Mouse (Mus musculus) brain, embryonic 18.5 days (tissue): Measurements from ENCODE around the gene Susd1.
A peak's percentile ranks its signal among the peaks of the same experiment; 100 is the strongest.

Experiments
- DNase-seq: peaks from one replicate; pipeline ENCODE4 v3.0.0-alpha.2; 2012; ENCODE audit warnings: low read depth, low spot score

Susd1 gene

GRCm38 (mm10) chr4:59340714-59341113 lies 97.7 kb downstream of the Susd1 start:
- DNase-seq: peak; percentile 54

GRCm38 (mm10) chr4:59340046-59340445 lies 98.4 kb downstream of the Susd1 start:
- DNase-seq: no peak

- DNase-seq: no peak
Measured at GRCm38 (mm10) chr4:59338896-59339535, 99.4 kb downstream of the Susd1 start.

- no peak for DNase-seq
Measured at GRCm38 (mm10) chr4:59337533-59337885, 100.9 kb downstream of the Susd1 start.

GRCm38 (mm10) chr4:59336846-59337532 lies 101.4 kb downstream of the Susd1 start:
- DNase-seq: no peak

GRCm38 (mm10) chr4:59336439-59336809 lies 102.0 kb downstream of the Susd1 start:
- no peak for DNase-seq

- DNase-seq: no peak
Measured at GRCm38 (mm10) chr4:59335616-59336438, 102.6 kb downstream of the Susd1 start.

- DNase-seq: no peak
Measured at GRCm38 (mm10) chr4:59335101-59335500, 103.3 kb downstream of the Susd1 start.

- no peak for DNase-seq
Measured at GRCm38 (mm10) chr4:59334236-59334635, 104.2 kb downstream of the Susd1 start.

- DNase-seq: no peak
Measured at GRCm38 (mm10) chr4:59333424-59333895, 105.0 kb downstream of the Susd1 start.

GRCm38 (mm10) chr4:59332691-59333423 lies 105.6 kb downstream of the Susd1 start:
- DNase-seq: no peak

- no peak for DNase-seq
Measured at GRCm38 (mm10) chr4:59332089-59332488, 106.3 kb downstream of the Susd1 start.

GRCm38 (mm10) chr4:59331633-59332032 lies 106.8 kb downstream of the Susd1 start:
- DNase-seq: no peak

- DNase-seq: no peak
Measured at GRCm38 (mm10) chr4:59330961-59331604, 107.3 kb downstream of the Susd1 start.

- DNase-seq: no peak
Measured at GRCm38 (mm10) chr4:59329461-59330304, 108.8 kb downstream of the Susd1 start.

GRCm38 (mm10) chr4:59328821-59329220 lies 109.6 kb downstream of the Susd1 start:
- no peak for DNase-seq

GRCm38 (mm10) chr4:59327986-59328385 lies 110.4 kb downstream of the Susd1 start:
- DNase-seq: no peak

- no peak for DNase-seq
Measured at GRCm38 (mm10) chr4:59326031-59326760, 112.2 kb downstream of the Susd1 start.

- DNase-seq: no peak
Measured at GRCm38 (mm10) chr4:59324317-59324716, 114.1 kb downstream of the Susd1 start.

GRCm38 (mm10) chr4:59323231-59323651 lies 115.2 kb downstream of the Susd1 start:
- DNase-seq: no peak
